Mouse (Mus musculus) megakaryocyte, embryonic 14.5 days (primary cell): ENCODE data around the gene Tmed10. TPM values are rescaled to one million over a fixed set of nuclear protein-coding genes. Genes with fewer than 3 reads are reported as not detected.
A peak's percentile ranks its signal among the peaks of the same experiment; 100 is the strongest.

Experiments used
- H3K27me3 ChIP-seq: replicated peaks from 2 replicates; pipeline ENCODE3; 2012; ENCODE audit warnings: inconsistent platforms
- H3K36me3 ChIP-seq: replicated peaks from 2 replicates; pipeline ENCODE3; 2012; ENCODE audit warnings: low read length, inconsistent platforms, mixed read lengths
- H3K4me1 ChIP-seq: 2 replicates; pipeline ENCODE4 v1.6.1; 2012; ENCODE audit warnings: inconsistent platforms
- H3K4me3 ChIP-seq: replicated peaks from 2 replicates; pipeline ENCODE3; 2012; ENCODE audit warnings: moderate library complexity, mild to moderate bottlenecking, inconsistent platforms
- H3K9me3 ChIP-seq: 2 replicates; pipeline ENCODE4 v1.6.1; 2012; ENCODE audit warnings: inconsistent platforms
- FLI1 ChIP-seq: IDR thresholded peaks from 2 replicates; pipeline ENCODE4 v1.6.1; 2012; ENCODE audit warnings: low read length, inconsistent platforms, mixed read lengths
- GATA1 ChIP-seq: IDR thresholded peaks from 3 replicates; pipeline ENCODE4 v1.6.1; 2012; ENCODE audit warnings: mixed read lengths, low read length, inconsistent platforms, borderline replicate concordance
- polyA plus RNA-seq: library from polyadenylated mRNA; stranded (reverse); fragments of >175 nt; gene quantifications from 2 replicates; pipeline ENCODE4 v1.2.3, GENCODE M21; 2012; ENCODE audit warnings: low replicate concordance; ENCODE audit not compliant: insufficient read depth

Gene Tmed10
- polyA plus RNA-seq, 1 experiment: 158 TPM

- TF ChIP-seq FLI1 (no peak), GATA1 (no peak)
- peak overlapping the region; percentile 98 for H3K4me3 ChIP-seq
- H3K4me1 ChIP-seq: peaks cover 24% of the 10 kb centered on the region
- peaks cover 52% of the 10 kb centered on the region for H3K36me3 ChIP-seq
- H3K27me3 ChIP-seq: no peaks in the 10 kb centered on the region
- H3K9me3 ChIP-seq: no peaks in the 10 kb centered on the region
Observed at GRCm38 (mm10) chr12:85337567-85338311, 36.9 kb downstream of the Tmed10 start.

- Histone ChIP-seq H3K4me3 (no peak overlapping the region), H3K36me3 (peaks cover 89% of the 10 kb centered on the region), H3K9me3 (no peaks in the 10 kb centered on the region), H3K27me3 (no peaks in the 10 kb centered on the region), H3K4me1 (no peaks in the 10 kb centered on the region)
- TF ChIP-seq GATA1 (no peak), FLI1 (no peak)
Observed at GRCm38 (mm10) chr12:85330153-85330552, 44.5 kb downstream of the Tmed10 start.

- TF ChIP-seq FLI1 (no peak), GATA1 (no peak)
- Histone ChIP-seq H3K4me3 (no peak overlapping the region), H3K27me3 (no peaks in the 10 kb centered on the region), H3K4me1 (peaks cover 26% of the 10 kb centered on the region), H3K36me3 (peaks cover 98% of the 10 kb centered on the region), H3K9me3 (no peaks in the 10 kb centered on the region)
Observed at GRCm38 (mm10) chr12:85308651-85309050, 66.0 kb downstream of the Tmed10 start.

- peaks cover 26% of the 10 kb centered on the region for H3K4me1 ChIP-seq
- peak overlapping the region; percentile 90 for H3K4me3 ChIP-seq
- peaks cover 98% of the 10 kb centered on the region for H3K36me3 ChIP-seq
- no peaks in the 10 kb centered on the region for H3K9me3 ChIP-seq
- no peaks in the 10 kb centered on the region for H3K27me3 ChIP-seq
- no peak for TF ChIP-seq GATA1
- TF ChIP-seq FLI1: no peak
Observed at GRCm38 (mm10) chr12:85305247-85305892, 69.3 kb downstream of the Tmed10 start.

GRCm38 (mm10) chr12:85304725-85305124, 69.9 kb downstream of the Tmed10 start:
- Histone ChIP-seq H3K4me1 (peaks cover 26% of the 10 kb centered on the region), H3K27me3 (no peaks in the 10 kb centered on the region), H3K36me3 (peaks cover 96% of the 10 kb centered on the region), H3K4me3 (no peak overlapping the region), H3K9me3 (no peaks in the 10 kb centered on the region)
- TF ChIP-seq GATA1 (no peak), FLI1 (no peak)

- TF ChIP-seq GATA1 (no peak), FLI1 (no peak)
- H3K4me3 ChIP-seq: no peak overlapping the region
- peaks cover 92% of the 10 kb centered on the region for H3K36me3 ChIP-seq
Observed at GRCm38 (mm10) chr12:85303256-85303655, 71.4 kb downstream of the Tmed10 start.

GRCm38 (mm10) chr12:85298835-85299180, 75.8 kb downstream of the Tmed10 start:
- peaks cover 52% of the 10 kb centered on the region for H3K36me3 ChIP-seq

More at GRCm38 (mm10) chr12:85303256-85303655, 71.4 kb downstream of the Tmed10 start:
- Histone ChIP-seq H3K27me3 (no peaks in the 10 kb centered on the region), H3K9me3 (no peaks in the 10 kb centered on the region), H3K4me1 (peaks cover 21% of the 10 kb centered on the region)

GRCm38 (mm10) chr12:85298127-85298834, 76.4 kb downstream of the Tmed10 start:
- H3K4me1 ChIP-seq: peaks cover 9% of the 10 kb centered on the region
- H3K4me3 ChIP-seq: no peak overlapping the region

More at GRCm38 (mm10) chr12:85298835-85299180, 75.8 kb downstream of the Tmed10 start:
- Histone ChIP-seq H3K9me3 (no peaks in the 10 kb centered on the region), H3K27me3 (peaks cover 4% of the 10 kb centered on the region), H3K4me1 (peaks cover 9% of the 10 kb centered on the region), H3K4me3 (no peak overlapping the region)
- no peak for TF ChIP-seq FLI1

GRCm38 (mm10) chr12:85297345-85297997, 77.2 kb downstream of the Tmed10 start:
- peaks cover 10% of the 10 kb centered on the region for H3K4me1 ChIP-seq
- TF ChIP-seq GATA1: no peak
- H3K36me3 ChIP-seq: peaks cover 40% of the 10 kb centered on the region
- no peaks in the 10 kb centered on the region for H3K9me3 ChIP-seq
- peaks cover 4% of the 10 kb centered on the region for H3K27me3 ChIP-seq
- H3K4me3 ChIP-seq: no peak overlapping the region

More at GRCm38 (mm10) chr12:85298127-85298834, 76.4 kb downstream of the Tmed10 start:
- peaks cover 47% of the 10 kb centered on the region for H3K36me3 ChIP-seq
- TF ChIP-seq FLI1 (no peak), GATA1 (no peak)
- no peaks in the 10 kb centered on the region for H3K9me3 ChIP-seq
- H3K27me3 ChIP-seq: peaks cover 4% of the 10 kb centered on the region

GRCm38 (mm10) chr12:85296915-85297314, 77.7 kb downstream of the Tmed10 start:
- TF ChIP-seq FLI1: no peak
- no peak for TF ChIP-seq GATA1
- peaks cover 15% of the 10 kb centered on the region for H3K4me1 ChIP-seq
- no peaks in the 10 kb centered on the region for H3K9me3 ChIP-seq
- peaks cover 34% of the 10 kb centered on the region for H3K36me3 ChIP-seq
- H3K27me3 ChIP-seq: peaks cover 4% of the 10 kb centered on the region
- no peak overlapping the region for H3K4me3 ChIP-seq
